Mouse (Mus musculus) embryo, embryonic 9.5 days (tissue): ENCODE results near the gene Hsd17b12.
A peak's percentile ranks its signal among the peaks of the same experiment; 100 is the strongest.

Experiments used
- DNase-seq: peaks from one replicate; pipeline ENCODE4 v3.0.0-alpha.2; 2017; ENCODE audit errors: extremely low spot score

Gene Hsd17b12

GRCm38 (mm10) chr2:94157592-94158519 lies at the start of gene Hsd17b12:
TSS of gene Hsd17b12 (minus strand) at chr2:94157964.
- peak; percentile 97 for DNase-seq

- no peak for DNase-seq
Observed at GRCm38 (mm10) chr2:94184906-94185305, 27.1 kb upstream of the Hsd17b12 start.

- DNase-seq, result peak; percentile 12
Observed at GRCm38 (mm10) chr2:94184142-94184541, 26.4 kb upstream of the Hsd17b12 start.

GRCm38 (mm10) chr2:94179030-94179407 lies 21.3 kb upstream of the Hsd17b12 start:
- DNase-seq, result no peak

- peak; percentile 83 for DNase-seq
Observed at GRCm38 (mm10) chr2:94178321-94179029, 20.7 kb upstream of the Hsd17b12 start.

GRCm38 (mm10) chr2:94177294-94177693 lies 19.5 kb upstream of the Hsd17b12 start:
- DNase-seq, result no peak

- DNase-seq, result no peak
Observed at GRCm38 (mm10) chr2:94176381-94176780, 18.6 kb upstream of the Hsd17b12 start.

- no peak for DNase-seq
Observed at GRCm38 (mm10) chr2:94173549-94173948, 15.8 kb upstream of the Hsd17b12 start.

GRCm38 (mm10) chr2:94163207-94163606 lies 5.4 kb upstream of the Hsd17b12 start:
- no peak for DNase-seq

- no peak for DNase-seq
Observed at GRCm38 (mm10) chr2:94162141-94162540, 4.4 kb upstream of the Hsd17b12 start.

GRCm38 (mm10) chr2:94158520-94158884 lies 738 bp upstream of the Hsd17b12 start:
- no peak for DNase-seq

- DNase-seq, result no peak
Observed at GRCm38 (mm10) chr2:94157051-94157450, 713 bp downstream of the Hsd17b12 start.

GRCm38 (mm10) chr2:94145146-94145542 lies 12.6 kb downstream of the Hsd17b12 start:
- no peak for DNase-seq

GRCm38 (mm10) chr2:94144520-94145145 lies 13.1 kb downstream of the Hsd17b12 start:
- DNase-seq, result no peak

- no peak for DNase-seq
Observed at GRCm38 (mm10) chr2:94141293-94141692, 16.5 kb downstream of the Hsd17b12 start.

- no peak for DNase-seq
Observed at GRCm38 (mm10) chr2:94138469-94139390, 19.0 kb downstream of the Hsd17b12 start.

GRCm38 (mm10) chr2:94136837-94137236 lies 20.9 kb downstream of the Hsd17b12 start:
- DNase-seq, result no peak

GRCm38 (mm10) chr2:94128496-94128895 lies 29.3 kb downstream of the Hsd17b12 start:
- DNase-seq, result no peak

GRCm38 (mm10) chr2:94122182-94123041 lies 35.4 kb downstream of the Hsd17b12 start:
- no peak for DNase-seq

GRCm38 (mm10) chr2:94103758-94104157 lies 54.0 kb downstream of the Hsd17b12 start:
- no peak for DNase-seq
